Mouse (Mus musculus): Measurements from ENCODE around the gene Efhd1. TPM values are rescaled to one million over a fixed set of nuclear protein-coding genes. Genes with fewer than 3 reads are reported as not detected.

Efhd1 gene
- polyA plus RNA-seq (2016; fragmentation: Nextera tagmentation; extraction: Ambion mirVana), result 0.14 and 0.49 TPM in 2 replicates

DNA sequence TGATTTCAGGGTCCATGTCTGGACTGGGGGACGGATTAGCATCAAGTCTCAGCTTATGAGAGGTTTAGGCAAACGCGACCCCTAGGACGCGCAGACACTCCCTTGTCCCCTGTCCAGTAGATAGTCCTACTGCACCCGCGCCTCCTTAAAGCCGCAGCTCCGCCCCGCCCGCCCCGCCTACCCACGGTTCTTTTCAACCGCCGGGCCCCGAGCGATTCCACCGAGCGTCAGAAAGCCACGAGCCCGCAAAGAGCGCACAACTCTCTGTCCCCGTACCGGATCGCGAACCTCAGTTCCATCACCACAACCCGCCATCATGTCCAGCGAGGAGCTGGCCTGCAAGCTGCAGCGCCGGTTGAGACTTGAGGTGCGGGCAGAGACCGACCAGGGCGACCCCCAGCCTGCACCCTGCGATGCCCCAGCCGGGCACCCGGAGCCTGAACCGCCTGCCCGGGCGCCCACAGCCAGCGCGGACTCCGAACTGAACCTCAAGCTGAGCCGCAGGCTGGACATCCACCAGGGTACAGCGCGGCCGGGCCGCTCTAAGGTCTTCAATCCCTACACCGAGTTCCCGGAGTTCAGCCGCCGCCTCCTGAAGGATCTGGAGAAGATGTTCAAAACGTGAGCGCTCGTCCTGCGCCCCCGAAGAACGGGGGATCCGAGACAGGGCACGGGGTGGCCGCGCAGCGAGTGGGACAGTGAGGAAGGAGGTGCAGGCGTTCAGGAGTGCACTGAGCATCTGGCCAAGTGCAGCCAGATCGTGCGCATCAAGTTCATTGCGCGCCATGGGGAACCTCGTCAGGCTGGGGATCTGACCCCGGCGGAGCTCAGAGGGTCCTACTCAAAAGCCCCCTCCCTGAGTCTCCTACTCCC lies at the start of gene Efhd1:
Gene Efhd1, plus strand, starts transcription at position 230 of the 873 bp plus-strand sequence.
- Histone ChIP-seq H3K36me3 (no peaks in the 10 kb centered on the region), H3K27me3 (ENCODE audit: insufficient read depth, poor library complexity, severe bottlenecking) (peaks cover 96% of the 10 kb centered on the region), H3K4me1 (replicated peaks) (peaks cover 33% of the 10 kb centered on the region), H3K4me3 (peak within 1 kb of the TSS; percentile 67), H3K27ac (peak within 1 kb of the TSS; percentile 64; the same call in 1 of the 2 replicates), H3K9me3 (no peaks in the 10 kb centered on the region)
- WGBS, result under 1% methylated on average over 70 of the region's 70 CpGs
- DNase-seq (ENCODE audit: low spot score), result peak; percentile 73

DNA sequence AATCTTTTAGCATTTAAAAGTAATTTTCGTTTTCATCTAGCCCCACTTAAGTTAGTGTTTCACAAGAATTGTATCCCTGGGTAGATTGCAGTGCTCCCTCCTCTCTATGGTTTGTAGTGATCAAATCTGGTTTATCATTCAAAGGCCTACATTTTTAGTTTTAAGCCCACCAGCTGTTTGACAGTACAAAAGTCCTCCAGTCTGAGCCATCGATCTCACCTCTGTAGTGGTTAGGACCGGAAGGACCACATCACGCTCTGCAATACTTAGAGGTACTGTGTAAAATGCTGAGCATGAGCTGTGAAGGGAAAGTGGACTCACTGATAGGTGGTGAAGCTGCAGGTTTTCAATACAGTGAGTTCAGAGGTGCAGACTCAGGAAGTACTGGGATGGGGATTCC lies 49.4 kb upstream of the Efhd1 start:
- H3K9me3 ChIP-seq, result no peaks in the 10 kb centered on the region
- no peak for DNase-seq (ENCODE audit: low spot score)
- H3K4me1 ChIP-seq (replicated peaks), result peaks cover 32% of the 10 kb centered on the region
- H3K27ac ChIP-seq, result peak overlapping the region; percentile 99
- H3K36me3 ChIP-seq, result peaks cover 30% of the 10 kb centered on the region
- H3K4me3 ChIP-seq, result peak overlapping the region; percentile 75
- H3K27me3 ChIP-seq (ENCODE audit: insufficient read depth, poor library complexity, severe bottlenecking), result no peaks in the 10 kb centered on the region
- WGBS, result 47% methylated on average over 4 of the region's 4 CpGs

DNA sequence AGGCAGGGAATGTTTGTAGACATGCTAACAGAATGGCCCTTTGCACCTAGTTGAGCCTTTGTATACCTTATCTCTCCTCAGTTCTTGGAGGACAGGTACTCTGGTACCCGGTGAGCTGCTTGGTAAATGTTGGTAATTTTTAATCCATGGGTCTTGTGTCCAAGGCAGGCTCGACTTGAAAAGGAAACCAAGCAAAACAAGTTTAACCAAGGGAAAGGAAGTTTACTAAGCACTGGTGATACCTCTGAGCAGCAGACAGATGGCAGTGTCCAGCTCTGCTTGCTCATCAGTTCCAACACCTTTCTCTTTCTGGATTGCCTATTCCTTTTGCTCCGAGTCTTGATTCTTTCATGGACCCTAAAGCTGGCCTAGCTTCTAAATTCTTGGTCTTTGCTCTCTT lies 46.2 kb upstream of the Efhd1 start:
- peaks cover 62% of the 10 kb centered on the region for H3K36me3 ChIP-seq

DNA sequence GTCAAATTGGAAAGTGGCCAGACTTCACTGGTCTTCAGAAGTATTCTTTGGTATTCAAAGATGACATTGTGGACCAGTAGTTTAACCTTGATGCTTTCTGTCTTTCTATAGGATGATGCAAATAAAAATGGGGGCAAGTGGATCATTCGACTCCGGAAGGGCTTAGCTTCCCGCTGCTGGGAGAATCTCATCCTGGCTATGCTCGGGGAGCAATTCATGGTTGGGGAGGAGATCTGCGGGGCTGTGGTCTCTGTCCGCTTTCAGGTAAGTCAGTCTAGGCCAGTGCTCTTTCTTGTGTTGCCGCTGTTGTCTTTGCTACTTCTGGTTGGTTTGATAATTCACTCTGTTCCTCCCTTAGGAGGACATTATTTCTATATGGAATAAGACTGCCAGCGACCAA lies 38.4 kb upstream of the Efhd1 start:
- Histone ChIP-seq H3K27ac (no peak overlapping the region), H3K4me1 (replicated peaks) (no peaks in the 10 kb centered on the region), H3K4me3 (no peak overlapping the region), H3K27me3 (ENCODE audit: insufficient read depth, poor library complexity, severe bottlenecking) (no peaks in the 10 kb centered on the region), H3K9me3 (no peaks in the 10 kb centered on the region), H3K36me3 (peaks cover 100% of the 10 kb centered on the region)
- DNase-seq (ENCODE audit: low spot score), result no peak
- WGBS, result 96% methylated on average over 8 of the region's 8 CpGs

More for the DNA sequence above, 46.2 kb upstream of the Efhd1 start:
- H3K4me1 ChIP-seq (replicated peaks), result peaks cover 30% of the 10 kb centered on the region
- no peaks in the 10 kb centered on the region for H3K9me3 ChIP-seq
- DNase-seq (ENCODE audit: low spot score), result no peak
- 72% methylated on average over 3 of the region's 3 CpGs for WGBS
- no peak overlapping the region for H3K27ac ChIP-seq
- no peaks in the 10 kb centered on the region for H3K27me3 ChIP-seq (ENCODE audit: insufficient read depth, poor library complexity, severe bottlenecking)
- no peak overlapping the region for H3K4me3 ChIP-seq

DNA sequence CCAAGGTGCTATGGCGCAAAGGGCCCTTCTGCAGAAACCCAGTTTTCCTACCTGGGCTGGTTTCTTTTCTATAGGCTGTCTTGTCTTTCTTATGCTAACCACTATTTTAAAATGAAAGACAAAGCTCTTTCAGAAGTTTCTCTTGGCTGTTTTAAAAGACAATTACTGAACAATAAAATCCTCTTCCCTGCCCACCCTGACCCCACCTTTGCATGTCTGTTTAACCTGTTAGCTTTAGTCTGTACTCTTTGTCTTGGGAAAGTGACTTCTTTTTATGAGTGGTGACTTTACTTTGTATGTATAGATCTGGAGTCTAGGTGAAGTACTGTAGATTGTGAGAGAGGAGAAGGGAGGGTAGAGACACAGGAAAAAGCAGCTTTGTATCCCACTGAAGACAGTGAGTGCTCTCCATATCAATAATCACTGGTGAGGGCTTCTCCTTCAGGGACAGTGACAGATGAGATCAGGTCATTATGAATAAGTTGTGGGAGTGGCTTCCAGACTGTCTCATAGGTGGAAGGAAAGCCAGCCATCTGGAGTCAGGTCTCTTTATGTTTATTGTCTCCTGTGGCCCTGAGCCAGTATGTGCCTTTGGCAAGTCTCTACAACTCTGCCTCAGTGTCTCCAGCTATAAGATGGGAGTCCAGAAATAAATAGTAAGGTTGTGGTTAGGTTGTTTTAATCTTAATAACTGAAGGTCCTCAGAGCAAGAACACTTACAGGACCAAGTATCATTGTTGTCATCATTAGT lies 37.6 kb upstream of the Efhd1 start:
- H3K36me3 ChIP-seq, result peaks cover 99% of the 10 kb centered on the region
- no peak overlapping the region for H3K27ac ChIP-seq
- H3K4me3 ChIP-seq, result no peak overlapping the region
- no peak for DNase-seq (ENCODE audit: low spot score)
- WGBS, result 100% methylated on average over 1 of the region's 1 CpGs
- H3K27me3 ChIP-seq (ENCODE audit: insufficient read depth, poor library complexity, severe bottlenecking), result no peaks in the 10 kb centered on the region
- no peaks in the 10 kb centered on the region for H3K4me1 ChIP-seq (replicated peaks)
- no peaks in the 10 kb centered on the region for H3K9me3 ChIP-seq

DNA sequence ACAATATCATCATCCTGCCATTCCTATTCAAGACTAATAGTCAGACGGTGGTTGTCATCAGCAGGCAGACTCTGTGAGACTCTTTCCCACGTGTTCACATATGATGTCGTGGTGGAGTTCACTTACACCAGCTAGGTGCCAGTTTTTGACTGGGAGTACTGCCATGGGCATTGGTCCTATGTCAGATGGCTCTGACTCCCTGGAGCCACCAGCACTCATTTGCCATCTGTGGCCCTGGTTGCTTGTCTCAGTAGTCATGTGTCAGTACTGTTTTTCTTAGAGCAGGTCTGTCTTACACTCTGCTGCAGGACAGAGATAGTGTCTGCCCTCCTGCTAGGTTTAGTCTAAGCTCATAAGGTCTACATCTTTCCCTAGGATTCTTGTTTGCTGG lies 37.0 kb upstream of the Efhd1 start:
- DNase-seq (ENCODE audit: low spot score), result no peak
- Histone ChIP-seq H3K9me3 (no peaks in the 10 kb centered on the region), H3K4me3 (no peak overlapping the region), H3K27me3 (ENCODE audit: insufficient read depth, poor library complexity, severe bottlenecking) (no peaks in the 10 kb centered on the region), H3K27ac (no peak overlapping the region), H3K4me1 (replicated peaks) (no peaks in the 10 kb centered on the region), H3K36me3 (peaks cover 99% of the 10 kb centered on the region)
- WGBS, result 96% methylated on average over 3 of the region's 3 CpGs

DNA sequence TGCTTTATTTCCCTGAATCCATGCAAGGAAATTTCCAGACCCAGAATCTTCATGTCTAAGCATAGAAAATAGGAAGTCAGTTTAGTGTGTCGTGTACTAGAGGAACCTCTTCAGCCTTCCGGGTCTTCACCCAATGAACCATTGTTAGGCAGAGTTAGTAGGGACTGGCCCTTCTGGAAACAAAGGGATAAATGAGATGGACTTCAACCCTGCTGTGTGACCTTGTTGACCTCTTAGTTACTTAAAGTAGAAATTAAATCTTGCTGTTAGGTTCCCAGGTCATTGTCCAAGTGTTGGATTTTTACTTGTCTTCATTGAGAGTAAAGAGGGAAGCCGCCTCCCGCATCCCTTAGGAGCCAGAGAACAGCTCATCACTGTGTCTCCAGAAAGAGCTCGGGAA lies 33.6 kb upstream of the Efhd1 start:
- peaks cover 99% of the 10 kb centered on the region for H3K36me3 ChIP-seq
- no peaks in the 10 kb centered on the region for H3K9me3 ChIP-seq
- H3K27me3 ChIP-seq (ENCODE audit: insufficient read depth, poor library complexity, severe bottlenecking), result no peaks in the 10 kb centered on the region
- H3K4me3 ChIP-seq, result no peak overlapping the region
- H3K4me1 ChIP-seq (replicated peaks), result no peaks in the 10 kb centered on the region
- no peak overlapping the region for H3K27ac ChIP-seq
- DNase-seq (ENCODE audit: low spot score), result no peak
- WGBS, result 73% methylated on average over 5 of the region's 5 CpGs

DNA sequence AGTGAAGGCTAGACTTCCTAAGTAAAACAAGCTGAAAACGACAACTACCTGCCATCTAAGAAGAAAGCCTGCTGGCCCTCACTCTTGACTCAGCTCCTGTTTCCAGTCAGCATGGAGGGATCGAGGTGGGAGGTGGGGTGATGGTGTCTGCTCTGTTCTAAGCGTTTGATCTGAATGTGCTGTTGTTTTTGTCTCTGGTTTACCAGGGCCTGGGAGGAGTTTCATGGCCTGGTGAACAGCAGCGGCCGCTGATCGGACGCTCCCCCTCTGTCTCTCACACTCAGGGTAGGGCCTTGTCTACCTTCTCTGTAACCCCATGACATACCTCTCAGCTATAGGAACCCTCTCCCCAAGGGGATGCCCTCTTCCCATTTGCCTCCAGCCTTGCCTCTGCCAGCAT lies 32.0 kb upstream of the Efhd1 start:
- no peaks in the 10 kb centered on the region for H3K9me3 ChIP-seq
- H3K27ac ChIP-seq, result no peak overlapping the region
- 78% methylated on average over 7 of the region's 7 CpGs for WGBS
- H3K27me3 ChIP-seq (ENCODE audit: insufficient read depth, poor library complexity, severe bottlenecking), result no peaks in the 10 kb centered on the region
- H3K4me1 ChIP-seq (replicated peaks), result no peaks in the 10 kb centered on the region
- H3K4me3 ChIP-seq, result no peak overlapping the region
- DNase-seq (ENCODE audit: low spot score), result no peak
- H3K36me3 ChIP-seq, result peaks cover 99% of the 10 kb centered on the region

DNA sequence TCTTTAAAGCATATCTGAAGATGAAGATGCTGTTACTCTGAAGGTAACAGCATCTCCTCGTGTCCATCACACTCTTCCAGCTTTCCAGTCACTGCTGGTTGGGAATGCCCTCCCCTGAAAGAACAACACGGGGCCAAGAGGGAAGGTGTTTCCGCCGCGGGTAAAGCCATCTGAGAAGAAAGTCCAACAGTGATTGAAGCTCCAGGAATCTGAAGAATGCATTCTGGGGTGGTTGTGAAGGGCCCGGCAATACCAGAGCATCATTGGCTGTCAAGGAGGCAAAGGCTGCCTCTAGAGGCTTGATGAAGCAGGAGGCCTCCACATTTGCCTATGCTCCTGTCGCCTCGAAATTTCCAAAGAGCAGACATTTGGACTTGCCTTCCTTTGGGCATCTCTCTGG lies 25.1 kb upstream of the Efhd1 start:
- H3K27ac ChIP-seq, result no peak overlapping the region
- H3K36me3 ChIP-seq, result peaks cover 62% of the 10 kb centered on the region
- WGBS, result 73% methylated on average over 8 of the region's 8 CpGs
- H3K27me3 ChIP-seq (ENCODE audit: insufficient read depth, poor library complexity, severe bottlenecking), result no peaks in the 10 kb centered on the region
- H3K9me3 ChIP-seq, result no peaks in the 10 kb centered on the region
- no peaks in the 10 kb centered on the region for H3K4me1 ChIP-seq (replicated peaks)
- no peak overlapping the region for H3K4me3 ChIP-seq
- DNase-seq (ENCODE audit: low spot score), result no peak

DNA sequence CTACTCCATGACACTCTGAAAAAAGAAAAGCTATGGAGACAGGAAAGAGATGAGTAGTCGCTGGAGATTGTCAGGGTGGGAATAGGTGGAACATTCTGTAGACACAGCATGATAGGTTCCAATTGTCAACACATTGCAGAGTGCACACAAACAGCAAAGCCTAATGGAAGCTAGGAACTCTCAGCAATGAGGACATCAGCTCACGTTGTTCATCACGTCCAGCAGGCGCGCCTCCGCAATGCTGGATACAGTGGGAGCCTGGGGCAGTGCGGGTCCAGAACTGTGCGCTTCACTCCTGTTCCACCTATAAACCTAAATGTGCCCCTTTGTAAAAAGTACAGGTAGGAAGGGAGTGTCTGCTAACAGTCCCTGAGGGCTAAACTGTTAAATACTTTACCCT lies 21.1 kb upstream of the Efhd1 start:
- Histone ChIP-seq H3K9me3 (no peaks in the 10 kb centered on the region), H3K27ac (no peak overlapping the region), H3K36me3 (peaks cover 22% of the 10 kb centered on the region), H3K27me3 (ENCODE audit: insufficient read depth, poor library complexity, severe bottlenecking) (no peaks in the 10 kb centered on the region), H3K4me1 (replicated peaks) (0 out of 2 replicates have a peak, but pooled peaks cover 9% of the 10 kb centered on the region), H3K4me3 (no peak overlapping the region)
- 93% methylated on average over 8 of the region's 8 CpGs for WGBS
- DNase-seq (ENCODE audit: low spot score), result no peak

DNA sequence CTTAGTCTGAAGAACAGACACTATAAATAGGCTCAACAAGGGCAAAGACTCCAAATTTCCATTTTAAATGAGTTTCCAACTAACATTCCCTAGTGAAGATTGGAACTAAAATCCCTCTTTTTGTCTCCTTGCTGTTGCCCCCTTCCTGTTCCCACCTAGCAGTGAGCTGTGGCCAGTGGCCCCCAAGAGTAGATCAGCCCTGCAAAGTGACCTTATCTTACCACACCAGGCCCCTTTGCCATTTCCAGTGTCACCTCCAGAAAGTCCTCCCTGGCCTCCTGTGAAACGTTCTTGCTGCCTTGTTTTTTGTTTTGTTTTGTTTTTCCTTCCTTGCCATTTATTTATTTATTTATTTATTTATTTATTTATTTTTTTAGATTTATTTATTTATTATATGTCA lies 18.7 kb upstream of the Efhd1 start:
- Histone ChIP-seq H3K36me3 (no peaks in the 10 kb centered on the region; the same call in 1 of the 2 replicates), H3K9me3 (no peaks in the 10 kb centered on the region), H3K27ac (no peak overlapping the region), H3K4me1 (replicated peaks) (0 out of 2 replicates have a peak, but pooled peaks cover 9% of the 10 kb centered on the region), H3K27me3 (ENCODE audit: insufficient read depth, poor library complexity, severe bottlenecking) (no peaks in the 10 kb centered on the region), H3K4me3 (no peak overlapping the region)
- 46% methylated on average over 1 of the region's 1 CpGs for WGBS
- no peak for DNase-seq (ENCODE audit: low spot score)

DNA sequence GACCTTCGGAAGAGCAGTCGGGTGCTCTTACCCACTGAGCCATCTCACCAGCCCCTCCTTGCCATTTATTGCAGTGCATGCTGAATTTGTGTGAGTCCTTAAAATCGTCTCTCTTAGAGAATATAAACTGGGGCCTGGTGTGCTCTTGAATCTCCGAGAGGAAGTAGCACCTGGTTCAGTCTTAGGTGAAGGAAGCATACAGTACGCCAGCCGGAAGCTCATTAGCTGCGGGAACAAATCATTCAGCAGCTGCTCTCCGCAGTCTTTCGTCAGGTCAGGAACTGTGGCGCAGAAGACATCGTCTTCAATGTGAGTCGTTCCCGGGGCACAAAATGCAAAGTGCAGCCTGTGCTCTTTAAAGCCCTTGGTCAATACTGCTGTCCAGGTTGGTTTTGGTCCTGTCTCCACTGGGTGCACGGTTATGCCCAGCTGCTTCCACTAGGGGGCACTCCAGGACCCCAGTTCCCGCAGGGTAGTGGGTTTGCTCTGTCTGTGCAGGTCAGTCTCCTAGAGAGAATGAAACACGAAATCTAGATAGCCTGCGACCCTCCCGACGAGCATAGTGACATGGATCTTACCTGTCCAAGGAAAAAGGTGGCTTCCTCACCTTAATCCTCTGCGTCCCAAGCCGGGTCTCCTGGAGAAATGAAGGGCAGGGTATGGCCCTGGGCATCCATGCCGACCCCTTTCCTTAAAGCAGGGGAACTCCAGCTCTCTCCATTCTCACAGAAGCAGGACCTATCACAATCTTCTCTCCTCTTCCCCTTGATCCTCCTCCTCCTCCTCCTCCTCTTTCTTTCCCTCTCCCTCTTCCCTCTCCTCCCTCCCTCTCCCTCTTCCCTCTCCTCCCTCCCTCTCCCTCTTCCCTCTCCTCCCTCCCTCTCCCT lies 18.0 kb upstream of the Efhd1 start:
- H3K4me3 ChIP-seq, result no peak overlapping the region; the same call in 1 of the 2 replicates
- 30% methylated on average over 22 of the region's 22 CpGs for WGBS
- H3K9me3 ChIP-seq, result no peaks in the 10 kb centered on the region

More for the DNA sequence above, 18.0 kb upstream of the Efhd1 start:
- peak; percentile 86 for DNase-seq (ENCODE audit: low spot score)
- Histone ChIP-seq H3K27ac (no peak overlapping the region), H3K4me1 (replicated peaks) (0 out of 2 replicates have a peak, but pooled peaks cover 9% of the 10 kb centered on the region), H3K27me3 (ENCODE audit: insufficient read depth, poor library complexity, severe bottlenecking) (no peaks in the 10 kb centered on the region), H3K36me3 (no peaks in the 10 kb centered on the region; the same call in 1 of the 2 replicates)
